Mouse (Mus musculus): ENCODE measurements around the gene Gm10490. TPM values are rescaled to one million over a fixed set of nuclear protein-coding genes. Genes with fewer than 3 reads are reported as not detected.
"Not testable (repeated sequence)": the region's sequence is repeated elsewhere in the genome, so short reads cannot be mapped to it uniquely, and the experiment has no call there.

Gm10490 gene
- polyA plus RNA-seq, 1 experiment: not detected

DNA sequence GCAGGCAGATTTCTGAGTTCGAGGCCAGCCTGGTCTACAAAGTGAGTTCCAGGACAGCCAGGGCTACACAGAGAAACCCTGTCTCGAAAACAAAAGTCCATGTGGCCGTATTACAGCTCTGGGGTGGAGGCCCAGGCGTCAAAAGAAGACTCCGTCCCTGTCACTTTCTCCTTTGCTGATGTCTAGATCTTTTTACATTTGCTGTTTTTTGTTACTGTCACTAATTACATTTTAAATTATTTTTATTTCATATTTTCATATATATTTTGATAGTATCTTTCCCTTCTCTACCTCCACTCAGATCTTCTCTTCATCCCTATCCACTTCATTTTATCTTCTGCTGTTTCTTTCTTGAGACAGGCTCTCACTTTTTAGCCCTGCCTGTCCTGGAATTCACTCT lies 1.6 kb upstream of the Gm10490 start, which contains the start of gene Gm10491:
Gene Gm10491, minus strand, starts transcription at position 101 of the 400 bp plus-strand sequence.
- no peak within 1 kb of the TSS for H3K4me3 ChIP-seq (replicated peaks; ENCODE audit: insufficient read depth, low read depth, low read length)
- TF ChIP-seq CTCF (IDR thresholded peaks at IDR 0.05; ENCODE audit: borderline replicate concordance, insufficient read depth, low read depth, low read length): no peak
- TF ChIP-seq POLR2A (IDR thresholded peaks at IDR 0.05; ENCODE audit: borderline replicate concordance, insufficient read depth, low read length): no peak
- no peak for DNase-seq
- no peaks in the 10 kb centered on the region for H3K4me1 ChIP-seq (ENCODE audit: control insufficient read depth, insufficient read depth, low read length)
- WGBS: 91% methylated on average over 5 of the region's 5 CpGs
- H3K27ac ChIP-seq (ENCODE audit: insufficient read depth, low read length): no peak within 1 kb of the TSS
- H3K27me3 ChIP-seq (ENCODE audit: control insufficient read depth, insufficient read depth, low read length): no peaks in the 10 kb centered on the region

DNA sequence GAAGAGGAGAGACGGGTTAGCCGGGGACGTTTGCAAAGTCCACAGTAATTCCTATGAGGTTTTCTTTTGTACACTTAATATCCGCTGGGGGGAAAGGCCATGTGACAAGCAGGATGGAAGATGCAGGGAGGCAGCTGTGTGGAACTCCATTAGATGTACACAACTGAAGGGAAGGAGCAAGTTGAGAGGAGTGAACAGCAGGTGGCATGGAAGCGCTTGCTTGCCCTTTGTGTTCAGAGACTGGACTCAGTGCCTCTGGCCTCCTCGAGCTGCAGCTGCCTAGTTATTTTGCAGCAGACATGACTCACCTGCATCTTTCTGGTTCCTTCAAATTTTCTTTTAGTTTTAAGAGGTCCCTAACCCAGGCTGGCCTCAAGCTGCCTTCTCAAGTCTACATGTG lies 1.1 kb downstream of the Gm10490 start:
- Histone ChIP-seq H3K27ac (ENCODE audit: insufficient read depth, low read length) (no peak overlapping the region), H3K27me3 (ENCODE audit: control insufficient read depth, insufficient read depth, low read length) (no peaks in the 10 kb centered on the region), H3K4me1 (ENCODE audit: control insufficient read depth, insufficient read depth, low read length) (no peaks in the 10 kb centered on the region), H3K4me3 (replicated peaks; ENCODE audit: insufficient read depth, low read depth, low read length) (no peak overlapping the region)
- DNase-seq: no peak
- 36% methylated on average over 6 of the region's 6 CpGs for WGBS
- TF ChIP-seq POLR2A (IDR thresholded peaks at IDR 0.05; ENCODE audit: borderline replicate concordance, insufficient read depth, low read length): no peak
- no peak for TF ChIP-seq CTCF (IDR thresholded peaks at IDR 0.05; ENCODE audit: borderline replicate concordance, insufficient read depth, low read depth, low read length)

DNA sequence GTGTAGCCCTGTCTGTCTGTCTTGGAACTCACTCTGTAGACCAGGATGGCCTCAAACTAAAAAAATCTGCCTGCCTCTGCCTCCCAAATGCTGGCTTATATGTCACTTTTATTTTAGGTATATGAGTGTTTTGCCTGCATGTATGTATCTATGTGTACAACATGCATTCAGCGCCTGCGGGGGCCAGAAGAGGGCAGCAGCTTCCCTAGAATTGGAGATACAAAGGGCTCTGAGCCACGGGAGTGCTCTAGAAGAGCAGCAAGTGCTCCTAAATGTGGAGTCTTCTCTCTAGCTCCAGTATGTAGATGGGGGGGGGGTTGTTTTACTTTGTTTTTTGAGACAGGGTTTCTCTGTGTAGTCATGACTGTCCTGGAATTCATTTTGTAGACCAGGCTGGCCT lies 6.3 kb downstream of the Gm10490 start:
- peak in 1 of 2 experiments; percentile 50 for DNase-seq
- 10% methylated on average over 3 of the region's 3 CpGs for WGBS
- 0 out of 2 replicates have a peak, but pooled peaks have one; percentile 6 for TF ChIP-seq CTCF (IDR thresholded peaks at IDR 0.05; ENCODE audit: borderline replicate concordance, insufficient read depth, low read depth, low read length)
- H3K4me1 ChIP-seq (ENCODE audit: control insufficient read depth, insufficient read depth, low read length); H3K27ac ChIP-seq (ENCODE audit: insufficient read depth, low read length); H3K27me3 ChIP-seq (ENCODE audit: control insufficient read depth, insufficient read depth, low read length); H3K4me3 ChIP-seq (replicated peaks; ENCODE audit: insufficient read depth, low read depth, low read length): not testable (repeated sequence)

DNA sequence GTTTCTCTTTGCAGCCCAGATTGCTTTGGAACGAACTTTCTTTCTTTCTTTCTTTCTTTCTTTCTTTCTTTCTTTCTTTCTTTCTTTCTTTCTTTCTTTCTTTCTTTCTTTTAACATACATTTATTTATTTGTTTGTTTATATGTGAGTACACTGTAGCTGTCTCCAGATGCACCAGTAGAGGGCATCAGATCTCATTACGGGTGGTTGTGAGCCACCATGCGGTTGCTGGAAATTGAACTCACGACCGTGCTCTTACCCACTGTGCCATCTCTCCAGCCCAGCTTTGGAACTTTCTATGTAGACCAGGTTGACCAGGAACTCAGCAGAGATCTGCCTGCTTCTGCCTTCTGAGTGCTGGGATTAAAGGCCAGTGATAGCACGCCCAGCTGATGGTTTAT lies 8.6 kb downstream of the Gm10490 start:
- H3K27me3 ChIP-seq (ENCODE audit: control insufficient read depth, insufficient read depth, low read length); DNase-seq: not testable (repeated sequence)
- WGBS: 66% methylated on average over 6 of the region's 6 CpGs

DNA sequence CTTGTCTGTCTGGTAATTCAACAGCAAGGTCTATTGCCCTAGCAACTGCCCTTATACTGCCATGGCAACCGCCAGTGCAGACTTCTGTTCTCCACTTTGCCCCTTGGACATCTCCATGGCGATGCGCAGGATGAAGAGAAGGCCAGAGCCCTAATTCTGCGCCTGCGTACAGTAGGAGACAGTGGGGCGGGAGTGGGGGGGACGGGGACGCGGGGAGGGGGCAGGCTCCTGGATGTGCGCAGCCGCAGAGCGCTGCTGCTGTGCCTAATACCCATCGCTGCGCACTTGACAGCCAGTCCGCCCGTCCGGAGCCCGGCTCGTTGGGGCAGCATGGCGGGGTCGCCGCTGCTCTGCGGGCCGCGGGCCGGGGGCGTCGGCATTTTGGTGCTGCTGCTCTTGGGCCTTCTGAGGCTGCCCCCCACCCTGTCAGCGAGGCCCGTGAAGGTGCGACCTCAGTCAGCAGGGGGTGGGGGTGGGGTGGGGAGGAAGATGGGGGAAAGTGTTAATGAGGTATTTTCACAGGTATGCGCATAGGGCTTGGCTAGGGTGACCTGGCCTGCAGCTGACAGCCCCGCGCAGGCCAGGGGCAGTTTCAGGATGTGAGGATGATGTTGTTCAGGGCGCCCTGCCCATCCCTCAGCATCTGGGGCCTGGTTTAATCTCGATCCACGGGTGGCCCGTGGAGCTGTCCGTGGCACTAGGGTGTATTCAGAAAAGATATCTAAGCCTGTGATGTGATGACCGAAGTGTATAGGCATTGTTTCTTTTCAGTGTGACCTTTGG lies 10.4 kb downstream of the Gm10490 start, which contains the start of gene Pcsk1n:
Gene Pcsk1n, plus strand, starts transcription at position 222 of the 783 bp plus-strand sequence.
- peak; percentile 73 for TF ChIP-seq POLR2A (IDR thresholded peaks at IDR 0.05; ENCODE audit: borderline replicate concordance, insufficient read depth, low read length)
- TF ChIP-seq CTCF (IDR thresholded peaks at IDR 0.05; ENCODE audit: borderline replicate concordance, insufficient read depth, low read depth, low read length): no peak
- H3K27ac ChIP-seq (ENCODE audit: insufficient read depth, low read length): peak within 1 kb of the TSS; percentile 86
- H3K27me3 ChIP-seq (ENCODE audit: control insufficient read depth, insufficient read depth, low read length): no peaks in the 10 kb centered on the region
- H3K4me3 ChIP-seq (replicated peaks; ENCODE audit: insufficient read depth, low read depth, low read length): peak within 1 kb of the TSS; percentile 86
- DNase-seq: peak; percentile 72 to 74
- peaks cover 3% of the 10 kb centered on the region for H3K4me1 ChIP-seq (ENCODE audit: control insufficient read depth, insufficient read depth, low read length)
- WGBS: 9% methylated on average over 23 of the region's 40 CpGs

More for the DNA sequence above, 8.6 kb downstream of the Gm10490 start:
- H3K27ac ChIP-seq (ENCODE audit: insufficient read depth, low read length); H3K4me3 ChIP-seq (replicated peaks; ENCODE audit: insufficient read depth, low read depth, low read length); H3K4me1 ChIP-seq (ENCODE audit: control insufficient read depth, insufficient read depth, low read length): not testable (repeated sequence)

DNA sequence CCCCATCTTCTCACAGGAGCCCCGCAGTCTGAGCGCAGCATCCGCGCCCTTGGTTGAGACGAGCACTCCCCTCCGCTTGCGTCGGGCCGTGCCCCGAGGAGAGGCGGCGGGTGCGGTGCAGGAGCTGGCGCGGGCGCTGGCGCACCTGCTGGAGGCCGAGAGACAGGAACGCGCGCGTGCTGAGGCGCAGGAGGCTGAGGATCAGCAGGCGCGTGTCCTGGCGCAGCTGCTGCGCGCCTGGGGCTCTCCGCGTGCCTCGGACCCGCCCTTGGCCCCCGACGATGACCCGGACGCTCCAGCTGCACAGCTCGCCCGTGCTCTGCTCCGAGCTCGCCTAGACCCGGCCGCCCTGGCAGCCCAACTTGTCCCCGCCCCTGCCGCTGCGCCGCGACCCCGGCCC lies 12.7 kb downstream of the Gm10490 start:
- DNase-seq: peak; percentile 42 to 44
- peak overlapping the region; percentile 34 for H3K4me3 ChIP-seq (replicated peaks; ENCODE audit: insufficient read depth, low read depth, low read length)
- TF ChIP-seq POLR2A (IDR thresholded peaks at IDR 0.05; ENCODE audit: borderline replicate concordance, insufficient read depth, low read length): no peak
- no peak for TF ChIP-seq CTCF (IDR thresholded peaks at IDR 0.05; ENCODE audit: borderline replicate concordance, insufficient read depth, low read depth, low read length)
- H3K27me3 ChIP-seq (ENCODE audit: control insufficient read depth, insufficient read depth, low read length): no peaks in the 10 kb centered on the region
- peaks cover 3% of the 10 kb centered on the region for H3K4me1 ChIP-seq (ENCODE audit: control insufficient read depth, insufficient read depth, low read length)
- WGBS: 4% methylated on average over 37 of the region's 48 CpGs
- H3K27ac ChIP-seq (ENCODE audit: insufficient read depth, low read length): no peak overlapping the region

DNA sequence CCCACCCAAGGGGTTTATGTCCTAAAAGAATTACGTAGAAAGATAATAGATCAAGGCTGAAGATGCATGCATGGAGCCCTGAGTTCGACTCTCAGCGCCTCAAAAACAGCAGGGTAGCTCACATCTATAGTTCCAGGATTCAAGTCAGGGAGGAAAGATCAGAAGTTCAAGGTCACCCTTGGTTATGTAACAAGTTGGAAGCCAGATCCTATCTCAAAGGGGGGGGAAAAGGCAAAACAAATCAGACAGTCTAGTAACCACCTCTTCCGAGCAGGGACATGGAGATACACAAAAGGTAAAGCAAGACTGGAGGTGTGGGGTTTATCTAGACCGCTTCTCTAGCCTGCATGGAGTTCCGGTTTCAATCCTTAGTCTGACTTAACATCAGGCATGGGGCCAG lies 16.9 kb downstream of the Gm10490 start:
- no peak for DNase-seq
- WGBS: 83% methylated on average over 6 of the region's 6 CpGs
- TF ChIP-seq CTCF (IDR thresholded peaks at IDR 0.05; ENCODE audit: borderline replicate concordance, insufficient read depth, low read depth, low read length) (no peak), POLR2A (IDR thresholded peaks at IDR 0.05; ENCODE audit: borderline replicate concordance, insufficient read depth, low read length) (no peak)

DNA sequence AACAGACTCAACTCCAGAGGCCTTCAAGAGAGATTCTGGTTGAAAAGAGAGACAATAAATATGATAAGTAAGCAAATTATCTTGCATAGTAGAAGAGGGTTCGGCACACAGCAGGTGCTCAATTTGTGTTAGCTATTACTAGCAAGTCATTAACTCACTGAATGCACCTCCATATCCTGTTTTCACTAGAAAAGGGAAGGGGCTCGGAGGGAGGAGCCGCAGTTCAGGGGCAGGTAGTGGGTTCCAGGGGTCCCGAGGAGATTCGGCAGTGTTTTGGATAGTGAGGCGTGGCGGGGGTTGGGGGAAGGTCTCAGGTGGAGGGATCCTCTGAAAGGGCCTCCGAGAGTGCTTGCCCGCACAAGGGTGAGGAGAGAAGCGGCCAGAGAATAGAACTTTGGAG lies 17.8 kb downstream of the Gm10490 start:
- Histone ChIP-seq H3K4me1 (ENCODE audit: control insufficient read depth, insufficient read depth, low read length) (peaks cover 3% of the 10 kb centered on the region), H3K27ac (ENCODE audit: insufficient read depth, low read length) (no peak overlapping the region), H3K27me3 (ENCODE audit: control insufficient read depth, insufficient read depth, low read length) (no peaks in the 10 kb centered on the region), H3K4me3 (replicated peaks; ENCODE audit: insufficient read depth, low read depth, low read length) (no peak overlapping the region)
- WGBS: 53% methylated on average over 10 of the region's 10 CpGs
- TF ChIP-seq POLR2A (IDR thresholded peaks at IDR 0.05; ENCODE audit: borderline replicate concordance, insufficient read depth, low read length): no peak
- no peak for TF ChIP-seq CTCF (IDR thresholded peaks at IDR 0.05; ENCODE audit: borderline replicate concordance, insufficient read depth, low read depth, low read length)
- no peak for DNase-seq

More for the DNA sequence above, 16.9 kb downstream of the Gm10490 start:
- no peak overlapping the region for H3K27ac ChIP-seq (ENCODE audit: insufficient read depth, low read length)
- H3K4me3 ChIP-seq (replicated peaks; ENCODE audit: insufficient read depth, low read depth, low read length): no peak overlapping the region
- peaks cover 3% of the 10 kb centered on the region for H3K4me1 ChIP-seq (ENCODE audit: control insufficient read depth, insufficient read depth, low read length)
- no peaks in the 10 kb centered on the region for H3K27me3 ChIP-seq (ENCODE audit: control insufficient read depth, insufficient read depth, low read length)
